Mouse (Mus musculus) heart, embryonic 12.5 days (tissue): ENCODE measurements around the gene Mipol1. TPM values are rescaled to one million over a fixed set of nuclear protein-coding genes. Genes with fewer than 3 reads are reported as not detected.

Experiments used
- ATAC-seq: fragments of 200-750 bp; cut with Nextera tagmentation; 2 replicates; pipeline ENCODE4 v1.8.0; 2017; ENCODE audit warnings: moderate TSS enrichment, moderate library complexity; ENCODE audit not compliant: insufficient number of reproducible peaks, low FRiP score
- H3K27ac ChIP-seq: fragments of 300-500 bp; sonication (generic); 2 replicates; pipeline ENCODE4 v1.5.1; 2016; ENCODE audit warnings: mild to moderate bottlenecking, moderate library complexity; ENCODE audit not compliant: poor library complexity, severe bottlenecking
- H3K27me3 ChIP-seq: fragments of 300-500 bp; sonication (generic); replicated peaks from 2 replicates; pipeline ENCODE4 v1.6.1; 2016; ENCODE audit warnings: mild to moderate bottlenecking, moderate library complexity
- H3K36me3 ChIP-seq: fragments of 300-500 bp; sonication (generic); 2 replicates; pipeline ENCODE4 v1.6.1; 2016; ENCODE audit warnings: mild to moderate bottlenecking, moderate library complexity
- H3K4me1 ChIP-seq: fragments of 300-500 bp; sonication (generic); replicated peaks from 2 replicates; pipeline ENCODE4 v1.6.1; 2016; ENCODE audit warnings: mild to moderate bottlenecking
- H3K4me2 ChIP-seq: fragments of 300-500 bp; sonication (generic); 2 replicates; pipeline ENCODE4 v1.6.1; 2016; ENCODE audit warnings: mild to moderate bottlenecking, moderate library complexity
- H3K4me3 ChIP-seq: fragments of 300-500 bp; sonication (generic); 2 replicates; pipeline ENCODE4 v1.5.1; 2016; ENCODE audit warnings: mild to moderate bottlenecking
- H3K9ac ChIP-seq: fragments of 300-500 bp; sonication (generic); 2 replicates; pipeline ENCODE4 v1.6.1; 2016; ENCODE audit warnings: mild to moderate bottlenecking, moderate library complexity
- H3K9me3 ChIP-seq: fragments of 300-500 bp; sonication (generic); replicated peaks from 2 replicates; pipeline ENCODE4 v1.6.1; 2016; ENCODE audit warnings: mild to moderate bottlenecking, moderate library complexity
- WGBS: fragments of 180-500 bp; shearing (Covaris S2); methylation state at CpG from one replicate; pipeline ENCODE4 v1.1.7; 2016; 5-methylcytosine and 5-hydroxymethylcytosine counted together
- polyA plus RNA-seq: library from polyadenylated mRNA; unstranded; fragments of >200 nt; fragmentation: Nextera tagmentation; extraction: Ambion mirVana; gene quantifications from 2 replicates; pipeline ENCODE4 v1.2.1, GENCODE M21; 2016

Mipol1 gene
- polyA plus RNA-seq, 1 experiment from 2014 or later, result 8.5 TPM

DNA sequence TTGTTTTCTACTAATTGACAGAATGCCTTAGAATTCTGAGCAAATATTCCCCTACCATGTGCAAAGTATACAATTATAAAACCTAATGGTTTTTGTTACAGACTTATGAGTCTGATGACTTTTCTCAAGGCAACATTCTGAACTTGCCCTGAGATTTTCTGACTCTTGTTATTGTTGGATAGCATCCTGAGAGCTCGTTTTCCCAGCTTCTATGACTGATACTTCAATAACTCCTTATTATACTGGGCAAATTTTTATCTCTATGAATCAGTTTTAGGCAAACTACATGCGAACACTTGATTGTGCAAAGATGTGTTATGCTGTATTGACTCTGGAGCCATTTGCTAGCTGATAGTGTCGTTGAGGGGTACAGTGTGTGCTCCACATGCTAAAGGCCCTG is 246.6 kb downstream of the Mipol1 start:
- Histone ChIP-seq H3K27ac (no peak overlapping the region), H3K27me3 (no peaks in the 10 kb centered on the region), H3K4me3 (no peak overlapping the region), H3K36me3 (no peaks in the 10 kb centered on the region), H3K4me1 (no peaks in the 10 kb centered on the region), H3K9ac (no peak overlapping the region), H3K9me3 (no peaks in the 10 kb centered on the region), H3K4me2 (no peak overlapping the region)
- no peak for ATAC-seq
- 65% methylated on average over 3 of the region's 3 CpGs for WGBS

DNA sequence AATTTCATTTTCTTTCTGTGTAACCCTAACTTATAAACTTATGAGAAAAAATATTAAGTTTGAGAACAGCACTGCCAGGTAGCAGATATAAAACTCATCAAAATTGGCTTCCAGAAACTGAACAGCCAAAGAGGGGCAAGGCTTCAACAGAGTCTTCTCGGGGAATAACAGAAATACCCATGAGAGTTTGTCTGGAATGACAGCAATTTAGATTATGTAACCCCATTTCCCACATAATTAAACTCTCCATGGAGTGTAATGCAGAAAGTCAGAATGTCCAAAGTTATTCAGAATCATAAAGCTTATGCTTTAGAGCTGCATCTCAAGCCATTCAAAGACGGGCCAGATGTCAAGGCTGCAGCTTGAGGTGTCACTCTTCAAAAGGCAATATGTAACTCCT is 251.6 kb downstream of the Mipol1 start:
- WGBS, result 66% methylated on average over 2 of the region's 2 CpGs
- ATAC-seq, result no peak
- H3K4me1 ChIP-seq, result no peaks in the 10 kb centered on the region
- H3K27me3 ChIP-seq, result no peaks in the 10 kb centered on the region
- no peaks in the 10 kb centered on the region for H3K9me3 ChIP-seq
- no peaks in the 10 kb centered on the region for H3K36me3 ChIP-seq
- H3K9ac ChIP-seq, result no peak overlapping the region
- H3K4me3 ChIP-seq, result no peak overlapping the region
- H3K4me2 ChIP-seq, result no peak overlapping the region
- H3K27ac ChIP-seq, result no peak overlapping the region

DNA sequence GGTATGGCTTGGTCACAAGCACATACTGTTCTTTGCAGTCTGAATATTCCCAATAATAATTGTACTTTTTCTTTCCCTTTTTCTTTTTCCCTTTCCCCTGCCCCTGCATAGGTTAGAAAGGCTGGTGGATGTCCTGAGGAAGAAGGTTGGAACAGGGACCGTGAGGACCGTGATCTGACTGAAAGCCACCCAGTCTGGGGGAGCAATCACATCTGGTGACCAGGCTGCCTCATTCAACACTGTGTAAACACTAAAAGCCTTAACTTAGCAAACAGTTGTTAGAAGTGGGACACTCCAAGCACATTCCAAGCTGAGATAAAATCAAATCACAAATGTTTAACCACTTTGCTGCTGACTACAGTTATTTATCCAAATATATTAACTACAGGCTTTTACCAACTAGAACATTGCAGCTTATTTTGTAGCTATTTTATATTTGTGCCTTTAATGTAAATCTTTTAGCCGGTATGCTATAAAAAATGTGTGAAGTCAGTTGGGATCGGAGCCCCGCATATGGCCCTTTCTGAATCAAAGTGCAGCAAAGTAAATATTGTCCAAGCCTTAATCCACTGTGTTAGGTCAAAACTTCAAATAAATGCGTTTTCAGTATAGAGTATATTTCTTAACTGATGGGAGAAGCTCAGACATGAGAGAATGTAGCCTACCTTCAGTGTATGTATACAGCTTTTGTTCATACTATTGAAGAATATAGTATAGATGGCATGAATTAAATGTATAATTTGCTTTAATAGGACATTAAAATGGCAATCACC is 266.3 kb downstream of the Mipol1 start:
- no peaks in the 10 kb centered on the region for H3K36me3 ChIP-seq
- H3K4me3 ChIP-seq, result no peak overlapping the region
- no peak overlapping the region for H3K27ac ChIP-seq
- H3K9ac ChIP-seq, result no peak overlapping the region
- no peaks in the 10 kb centered on the region for H3K27me3 ChIP-seq
- no peak for ATAC-seq
- 66% methylated on average over 6 of the region's 6 CpGs for WGBS
- no peak overlapping the region for H3K4me2 ChIP-seq
- no peaks in the 10 kb centered on the region for H3K9me3 ChIP-seq
- H3K4me1 ChIP-seq, result no peaks in the 10 kb centered on the region

DNA sequence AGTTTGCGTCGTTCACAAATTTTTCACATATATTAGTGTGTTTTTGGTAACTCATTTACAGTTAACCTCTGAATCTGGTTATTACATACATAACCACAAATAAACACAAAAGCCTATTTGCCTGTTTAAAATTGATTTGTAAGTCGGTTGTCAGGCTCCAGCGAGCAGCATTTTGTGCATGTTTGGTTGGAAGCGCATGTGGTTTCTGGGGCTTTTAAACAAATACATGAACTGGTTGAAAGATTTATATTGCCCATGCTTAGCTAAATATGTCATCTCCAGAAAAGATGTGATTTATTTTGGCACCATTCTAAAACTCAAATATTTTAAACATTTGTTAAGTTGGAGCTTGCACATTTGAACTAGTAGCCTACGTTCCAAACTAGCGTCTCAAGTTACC is 270.0 kb downstream of the Mipol1 start:
- ATAC-seq, result no peak
- H3K4me3 ChIP-seq, result no peak overlapping the region
- no peak overlapping the region for H3K27ac ChIP-seq
- no peak overlapping the region for H3K9ac ChIP-seq
- 85% methylated on average over 7 of the region's 7 CpGs for WGBS
- no peaks in the 10 kb centered on the region for H3K27me3 ChIP-seq
- H3K4me1 ChIP-seq, result no peaks in the 10 kb centered on the region
- no peaks in the 10 kb centered on the region for H3K9me3 ChIP-seq
- H3K4me2 ChIP-seq, result no peak overlapping the region
- H3K36me3 ChIP-seq, result no peaks in the 10 kb centered on the region

DNA sequence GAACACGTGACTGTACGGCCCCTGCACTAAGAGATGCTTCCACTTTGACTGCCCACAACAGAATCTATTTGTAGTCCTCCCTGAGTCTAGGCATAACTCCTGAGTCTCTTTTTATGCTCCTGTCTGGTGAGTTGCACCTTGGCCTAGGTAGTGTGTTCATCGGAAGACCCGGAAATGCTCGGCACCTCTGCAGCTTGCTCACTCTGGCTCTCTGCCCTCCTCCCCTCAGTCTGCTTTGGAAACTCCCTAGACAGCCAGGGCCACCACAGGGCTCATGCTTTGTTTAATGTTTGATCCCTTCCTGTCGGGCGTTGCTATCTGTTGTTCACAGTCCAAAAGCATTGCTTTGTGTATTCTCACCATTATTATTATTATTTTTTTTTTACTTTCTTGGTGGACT is 275.1 kb downstream of the Mipol1 start:
- Histone ChIP-seq H3K36me3 (no peaks in the 10 kb centered on the region), H3K9ac (no peak overlapping the region), H3K27ac (no peak overlapping the region), H3K4me1 (no peaks in the 10 kb centered on the region), H3K27me3 (no peaks in the 10 kb centered on the region), H3K4me3 (no peak overlapping the region), H3K9me3 (no peaks in the 10 kb centered on the region), H3K4me2 (no peak overlapping the region)
- ATAC-seq, result no peak
- WGBS, result 74% methylated on average over 7 of the region's 7 CpGs

DNA sequence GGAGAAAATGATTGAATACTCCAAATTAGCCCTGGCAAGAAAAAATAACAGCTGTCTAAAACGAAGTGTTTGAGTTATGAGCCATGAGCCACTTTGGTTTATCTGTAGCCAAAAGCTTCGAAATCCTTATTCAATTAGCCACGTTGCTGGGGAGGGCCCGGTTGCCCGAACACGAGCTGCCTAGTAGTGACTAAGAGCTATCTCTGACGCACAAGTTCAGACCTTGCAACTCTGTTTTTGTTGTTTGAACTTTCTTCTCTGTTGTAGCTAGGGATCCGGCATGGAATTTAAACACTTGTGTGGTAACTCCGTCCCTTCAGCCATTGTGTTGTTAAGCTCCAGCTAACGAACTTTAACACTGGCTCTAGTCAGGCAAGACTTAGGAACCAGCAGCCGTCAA is 278.7 kb downstream of the Mipol1 start:
- no peaks in the 10 kb centered on the region for H3K9me3 ChIP-seq
- no peaks in the 10 kb centered on the region for H3K4me1 ChIP-seq
- no peak for ATAC-seq
- no peak overlapping the region for H3K27ac ChIP-seq
- H3K4me2 ChIP-seq, result no peak overlapping the region
- no peaks in the 10 kb centered on the region for H3K27me3 ChIP-seq
- no peak overlapping the region for H3K9ac ChIP-seq
- no peak overlapping the region for H3K4me3 ChIP-seq
- H3K36me3 ChIP-seq, result no peaks in the 10 kb centered on the region
- WGBS, result 53% methylated on average over 11 of the region's 11 CpGs

DNA sequence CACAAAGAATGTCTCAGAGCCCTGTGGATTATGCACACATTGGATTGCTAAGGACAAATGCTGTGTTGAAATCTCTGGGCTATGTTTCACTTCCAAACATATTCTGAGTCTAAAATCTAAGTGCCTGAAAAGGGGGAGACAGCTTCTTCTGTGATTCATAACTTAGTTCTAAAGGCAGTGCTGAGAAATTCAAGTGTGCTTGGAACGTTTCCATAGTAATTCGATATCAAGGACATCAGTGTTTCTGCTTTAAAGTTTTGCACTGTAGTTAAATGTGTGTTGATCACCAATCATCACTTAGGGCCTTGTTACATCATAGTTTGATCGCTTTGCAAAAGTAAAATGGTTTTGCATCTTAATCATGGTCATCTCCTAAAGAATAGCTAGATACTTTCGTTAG is 279.5 kb downstream of the Mipol1 start:
- no peaks in the 10 kb centered on the region for H3K9me3 ChIP-seq
- no peak overlapping the region for H3K4me3 ChIP-seq
- 73% methylated on average over 4 of the region's 4 CpGs for WGBS
- no peak overlapping the region for H3K9ac ChIP-seq
- ATAC-seq, result no peak
- no peak overlapping the region for H3K4me2 ChIP-seq
- H3K27me3 ChIP-seq, result no peaks in the 10 kb centered on the region
- no peaks in the 10 kb centered on the region for H3K36me3 ChIP-seq
- no peak overlapping the region for H3K27ac ChIP-seq
- no peaks in the 10 kb centered on the region for H3K4me1 ChIP-seq

DNA sequence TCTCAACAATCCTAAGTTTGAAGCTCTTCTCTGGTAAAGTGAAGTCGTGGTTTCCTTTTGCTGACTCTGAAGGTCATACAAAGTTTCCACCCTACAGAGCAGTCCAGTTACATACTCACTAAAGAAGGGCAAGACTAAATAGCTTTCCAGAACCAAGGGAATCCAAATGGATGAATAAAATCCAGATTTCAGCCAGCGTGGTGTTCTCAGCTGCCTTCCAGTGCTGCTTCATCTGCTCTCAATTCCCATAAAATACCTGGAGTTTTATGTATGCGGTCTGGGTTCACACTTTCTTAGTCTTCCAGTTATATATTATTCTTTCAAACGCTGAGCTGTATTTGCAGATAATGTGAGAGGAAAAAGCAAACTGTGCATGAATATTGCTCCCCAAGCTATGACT is 280.9 kb downstream of the Mipol1 start:
- Histone ChIP-seq H3K9ac (no peak overlapping the region), H3K4me3 (no peak overlapping the region), H3K9me3 (no peaks in the 10 kb centered on the region), H3K36me3 (no peaks in the 10 kb centered on the region), H3K4me1 (no peaks in the 10 kb centered on the region), H3K27me3 (no peaks in the 10 kb centered on the region), H3K27ac (no peak overlapping the region), H3K4me2 (no peak overlapping the region)
- no peak for ATAC-seq
- WGBS, result 82% methylated on average over 4 of the region's 4 CpGs

DNA sequence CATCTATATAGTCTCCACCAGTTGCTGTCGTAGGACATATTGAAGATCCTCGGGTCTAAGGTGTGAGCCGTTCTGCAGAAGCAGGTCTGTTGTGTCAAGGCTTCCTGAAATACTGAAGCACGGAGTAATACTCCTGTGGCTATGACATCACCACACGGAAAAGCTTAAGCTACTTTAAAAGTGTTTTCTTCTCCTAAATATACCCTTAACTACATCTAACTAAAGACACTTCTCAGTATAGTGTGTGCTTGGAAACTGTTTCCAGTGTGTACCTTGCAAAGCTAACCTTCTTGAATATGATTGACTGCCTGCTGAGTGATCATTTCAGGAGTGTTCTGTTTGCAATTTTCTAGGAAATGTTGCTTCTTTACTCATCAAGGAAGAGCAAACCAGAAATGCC is 281.3 kb downstream of the Mipol1 start:
- Histone ChIP-seq H3K4me3 (no peak overlapping the region), H3K4me2 (no peak overlapping the region), H3K27me3 (no peaks in the 10 kb centered on the region), H3K9me3 (no peaks in the 10 kb centered on the region), H3K9ac (no peak overlapping the region), H3K27ac (no peak overlapping the region), H3K4me1 (no peaks in the 10 kb centered on the region), H3K36me3 (no peaks in the 10 kb centered on the region)
- whole genome bisulfite sequencing, result 81% methylated on average over 5 of the region's 5 CpGs
- no peak for ATAC-seq

DNA sequence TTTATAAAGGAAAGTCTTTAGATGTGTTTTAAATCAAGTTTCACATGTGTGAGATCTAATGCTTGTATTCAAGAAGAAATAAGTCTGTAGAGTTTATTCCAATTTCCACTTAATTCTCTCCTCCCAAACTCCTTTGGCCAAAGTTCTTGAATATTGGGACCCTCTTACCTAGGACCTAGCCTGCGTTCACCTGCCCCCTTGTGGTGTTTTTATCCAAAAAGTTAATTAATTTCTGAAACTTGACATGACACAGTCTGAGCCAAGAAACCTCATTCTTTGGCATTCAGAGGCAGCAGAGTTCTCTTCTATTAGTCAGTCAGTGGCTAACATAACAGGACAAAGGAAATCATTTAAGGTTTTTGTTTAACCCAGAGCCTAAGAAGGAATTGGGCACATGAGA is 284.3 kb downstream of the Mipol1 start:
- no peaks in the 10 kb centered on the region for H3K4me1 ChIP-seq
- 65% methylated on average over 1 of the region's 1 CpGs for WGBS
- H3K9ac ChIP-seq, result no peak overlapping the region
- no peak for ATAC-seq
- H3K4me3 ChIP-seq, result no peak overlapping the region
- no peaks in the 10 kb centered on the region for H3K36me3 ChIP-seq
- H3K27me3 ChIP-seq, result no peaks in the 10 kb centered on the region
- H3K27ac ChIP-seq, result no peak overlapping the region
- no peaks in the 10 kb centered on the region for H3K9me3 ChIP-seq
- no peak overlapping the region for H3K4me2 ChIP-seq

DNA sequence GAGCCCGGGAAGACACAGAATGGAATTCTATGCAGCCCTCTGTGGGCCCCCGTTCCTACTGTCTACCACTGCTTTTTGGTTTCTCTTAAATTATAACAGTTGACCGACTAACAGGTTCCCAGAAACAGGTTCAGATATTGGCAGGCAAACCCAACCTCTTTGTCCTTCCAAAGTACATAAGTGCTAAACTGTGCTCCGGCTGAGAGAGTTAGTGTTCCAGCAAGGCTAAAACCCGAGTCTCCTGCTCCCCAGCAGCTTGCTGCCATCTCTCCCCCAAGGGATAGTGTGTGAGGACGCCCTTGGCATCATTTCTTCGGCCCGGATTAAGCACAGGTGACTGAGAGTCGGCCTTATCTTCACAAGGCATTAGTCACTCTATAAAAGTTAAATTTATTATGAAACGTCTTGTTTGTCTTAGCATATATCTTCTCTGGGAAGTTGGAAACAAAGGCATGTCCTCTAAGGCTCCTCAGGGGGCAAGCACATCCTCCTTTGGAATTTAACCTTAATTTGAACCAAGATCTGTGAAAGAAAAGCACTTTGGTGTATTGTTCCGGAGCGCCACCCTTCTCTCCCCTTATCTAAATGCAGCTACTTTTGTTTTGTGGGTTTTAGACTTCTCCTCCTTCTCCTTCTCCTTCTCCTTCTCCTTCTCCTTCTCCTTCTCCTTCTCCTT is 285.6 kb downstream of the Mipol1 start:
- WGBS, result 55% methylated on average over 12 of the region's 12 CpGs
- no peaks in the 10 kb centered on the region for H3K9me3 ChIP-seq
- H3K36me3 ChIP-seq, result no peaks in the 10 kb centered on the region
- H3K27me3 ChIP-seq, result no peaks in the 10 kb centered on the region
- no peak overlapping the region for H3K9ac ChIP-seq
- H3K4me2 ChIP-seq, result no peak overlapping the region
- no peak overlapping the region for H3K27ac ChIP-seq
- no peak for ATAC-seq
- H3K4me3 ChIP-seq, result no peak overlapping the region
- no peaks in the 10 kb centered on the region for H3K4me1 ChIP-seq

DNA sequence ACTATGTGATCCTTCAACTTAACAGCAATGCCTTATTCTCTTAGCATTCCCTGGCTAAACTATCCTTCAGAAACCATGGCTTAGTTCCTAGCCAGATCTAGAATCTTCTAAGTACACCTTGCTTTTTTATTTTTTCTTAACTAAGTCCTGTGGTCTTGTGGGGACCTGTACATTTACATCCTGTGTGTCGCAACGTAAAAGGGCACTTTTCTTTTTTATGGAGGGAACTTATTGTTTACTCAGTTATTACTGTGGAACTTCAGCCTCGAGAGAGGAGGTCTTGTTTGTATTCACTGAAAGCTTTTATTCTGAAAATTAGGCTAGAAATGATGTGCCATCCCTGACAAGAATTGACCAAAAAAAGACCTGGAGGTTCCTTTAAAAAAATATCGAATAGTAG is 298.1 kb downstream of the Mipol1 start:
- ATAC-seq, result no peak
- Histone ChIP-seq H3K9ac (no peak overlapping the region), H3K4me3 (no peak overlapping the region), H3K27me3 (peaks cover 44% of the 10 kb centered on the region), H3K4me1 (no peaks in the 10 kb centered on the region), H3K27ac (no peak overlapping the region), H3K4me2 (no peak overlapping the region), H3K9me3 (no peaks in the 10 kb centered on the region), H3K36me3 (no peaks in the 10 kb centered on the region)
- WGBS, result 74% methylated on average over 4 of the region's 4 CpGs
